Mouse (Mus musculus) hindbrain, embryonic 16.5 days (tissue): ENCODE data around the gene Hhex. TPM values are rescaled to one million over a fixed set of nuclear protein-coding genes. Genes with fewer than 3 reads are reported as not detected.

Experiments used
- ATAC-seq: fragments of 200-750 bp; cut with Nextera tagmentation; 2 replicates; pipeline ENCODE4 v1.8.0; 2017; ENCODE audit warnings: moderate TSS enrichment, moderate library complexity
- H3K27ac ChIP-seq: fragments of 300-500 bp; sonication (generic); 2 replicates; pipeline ENCODE4 v1.5.1; 2014; ENCODE audit warnings: low read depth, mild to moderate bottlenecking, control low read depth, low read length, moderate library complexity
- H3K27me3 ChIP-seq: fragments of 300-500 bp; sonication (generic); replicated peaks from 2 replicates; pipeline ENCODE4 v1.6.1; 2014; ENCODE audit warnings: low read length; ENCODE audit not compliant: control insufficient read depth, insufficient read depth
- H3K36me3 ChIP-seq: fragments of 300-500 bp; sonication (generic); 2 replicates; pipeline ENCODE4 v1.6.1; 2014; ENCODE audit warnings: mild to moderate bottlenecking, low read length, moderate library complexity, mixed read lengths; ENCODE audit not compliant: control insufficient read depth, insufficient read depth
- H3K4me1 ChIP-seq: fragments of 300-500 bp; sonication (generic); 2 replicates; pipeline ENCODE4 v1.6.1; 2014; ENCODE audit warnings: low read depth, low read length; ENCODE audit not compliant: control insufficient read depth, insufficient read depth
- H3K4me2 ChIP-seq: fragments of 300-500 bp; sonication (generic); 2 replicates; pipeline ENCODE4 v1.6.1; 2014; ENCODE audit warnings: mild to moderate bottlenecking, low read length, control low read depth, moderate library complexity
- H3K4me3 ChIP-seq: fragments of 300-500 bp; sonication (generic); 2 replicates; pipeline ENCODE4 v1.5.1; 2014; ENCODE audit warnings: mild to moderate bottlenecking, low read length, control low read depth, moderate library complexity
- H3K9ac ChIP-seq: fragments of 300-500 bp; sonication (generic); 2 replicates; pipeline ENCODE4 v1.6.1; 2014; ENCODE audit warnings: low read depth, mild to moderate bottlenecking, control low read depth, low read length, moderate library complexity
- H3K9me3 ChIP-seq: fragments of 300-500 bp; sonication (generic); 2 replicates; pipeline ENCODE4 v1.6.1; 2014; ENCODE audit warnings: mild to moderate bottlenecking, low read length, moderate library complexity; ENCODE audit not compliant: control insufficient read depth
- WGBS: fragments of 180-500 bp; shearing (Covaris S2); extraction: QIAGEN DNeasy Blood & Tissue Kit; methylation state at CpG from one replicate; pipeline ENCODE4 v1.1.7; 2014; 5-methylcytosine and 5-hydroxymethylcytosine counted together
- polyA plus RNA-seq: library from polyadenylated mRNA; unstranded; fragments of >200 nt; fragmentation: Nextera tagmentation; extraction: Ambion mirVana; gene quantifications from 2 replicates; pipeline ENCODE4 v1.2.1, GENCODE M21; 2015

Hhex gene
- polyA plus RNA-seq, 1 experiment from 2014 or later, result 5.5 TPM

DNA sequence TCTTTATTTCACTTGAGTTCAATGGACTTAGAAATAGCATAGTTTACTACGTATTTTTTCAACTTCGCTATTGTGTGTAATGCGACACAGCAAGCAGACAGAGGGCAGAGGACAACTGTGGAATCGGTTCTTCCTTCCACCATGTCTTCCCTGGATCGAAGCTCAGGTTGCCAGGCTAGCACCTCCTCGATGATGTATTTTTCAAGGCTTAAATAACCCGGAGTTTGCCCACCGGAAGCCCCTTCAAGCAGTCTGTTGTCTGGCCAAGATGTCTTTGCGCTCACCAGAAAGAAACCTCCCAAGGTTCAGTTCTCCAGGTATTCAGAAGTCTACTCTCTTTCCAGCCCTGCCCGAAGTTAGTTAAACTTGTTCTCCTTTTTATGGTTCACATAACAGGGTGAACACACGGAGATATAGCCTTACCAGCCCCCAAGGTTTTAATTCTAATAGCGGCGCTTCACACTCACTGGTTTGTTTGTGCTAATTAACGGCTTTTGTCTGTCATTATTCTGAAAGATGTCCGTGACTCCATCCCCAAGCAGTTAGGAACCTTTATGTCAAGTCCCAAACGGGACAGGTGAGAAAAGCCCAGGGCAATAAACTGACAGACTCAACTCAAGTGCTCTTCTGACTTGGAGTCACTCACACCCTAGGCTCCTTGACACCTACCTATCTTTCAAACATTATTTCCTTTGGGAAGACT, 1.6 kb upstream of the Hhex start:
- H3K4me3 ChIP-seq, result no peak overlapping the region
- H3K9me3 ChIP-seq, result 0 out of 2 replicates have a peak, but pooled peaks cover 2% of the 10 kb centered on the region
- ATAC-seq, result no peak
- H3K4me1 ChIP-seq, result peaks cover 11% of the 10 kb centered on the region
- peaks cover 40% of the 10 kb centered on the region for H3K27me3 ChIP-seq
- no peak overlapping the region for H3K27ac ChIP-seq
- H3K4me2 ChIP-seq, result no peak overlapping the region
- H3K9ac ChIP-seq, result no peak overlapping the region
- WGBS, result 24% methylated on average over 16 of the region's 16 CpGs
- H3K36me3 ChIP-seq, result no peaks in the 10 kb centered on the region

DNA sequence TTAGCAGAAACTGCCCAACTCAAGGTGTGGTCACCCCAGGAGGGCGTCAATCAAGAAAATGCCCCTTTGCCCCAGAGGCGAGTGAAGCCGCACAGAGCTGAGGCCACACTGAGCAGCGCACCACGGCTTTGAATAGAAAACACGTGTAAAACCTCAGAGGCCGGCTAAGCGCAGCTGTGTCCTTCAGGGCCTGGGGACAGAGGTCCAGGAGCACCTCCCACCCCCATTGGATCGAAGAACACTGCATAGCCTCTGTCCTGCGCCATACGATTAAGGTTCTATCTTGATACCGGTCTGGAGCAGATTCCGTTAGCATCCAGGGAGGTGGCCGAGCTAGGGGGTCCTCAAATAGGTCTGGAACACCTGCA, 731 bp upstream of the Hhex start:
- Histone ChIP-seq H3K27ac (no peak overlapping the region), H3K4me1 (peaks cover 11% of the 10 kb centered on the region), H3K9me3 (0 out of 2 replicates have a peak, but pooled peaks cover 2% of the 10 kb centered on the region), H3K4me3 (peak overlapping the region; percentile 43), H3K4me2 (peak overlapping the region; percentile 57), H3K36me3 (no peaks in the 10 kb centered on the region), H3K9ac (peak overlapping the region; percentile 2), H3K27me3 (peaks cover 44% of the 10 kb centered on the region)
- 2% methylated on average over 13 of the region's 14 CpGs for WGBS
- peak; percentile 15; the same call in 1 of the 2 replicates for ATAC-seq

DNA sequence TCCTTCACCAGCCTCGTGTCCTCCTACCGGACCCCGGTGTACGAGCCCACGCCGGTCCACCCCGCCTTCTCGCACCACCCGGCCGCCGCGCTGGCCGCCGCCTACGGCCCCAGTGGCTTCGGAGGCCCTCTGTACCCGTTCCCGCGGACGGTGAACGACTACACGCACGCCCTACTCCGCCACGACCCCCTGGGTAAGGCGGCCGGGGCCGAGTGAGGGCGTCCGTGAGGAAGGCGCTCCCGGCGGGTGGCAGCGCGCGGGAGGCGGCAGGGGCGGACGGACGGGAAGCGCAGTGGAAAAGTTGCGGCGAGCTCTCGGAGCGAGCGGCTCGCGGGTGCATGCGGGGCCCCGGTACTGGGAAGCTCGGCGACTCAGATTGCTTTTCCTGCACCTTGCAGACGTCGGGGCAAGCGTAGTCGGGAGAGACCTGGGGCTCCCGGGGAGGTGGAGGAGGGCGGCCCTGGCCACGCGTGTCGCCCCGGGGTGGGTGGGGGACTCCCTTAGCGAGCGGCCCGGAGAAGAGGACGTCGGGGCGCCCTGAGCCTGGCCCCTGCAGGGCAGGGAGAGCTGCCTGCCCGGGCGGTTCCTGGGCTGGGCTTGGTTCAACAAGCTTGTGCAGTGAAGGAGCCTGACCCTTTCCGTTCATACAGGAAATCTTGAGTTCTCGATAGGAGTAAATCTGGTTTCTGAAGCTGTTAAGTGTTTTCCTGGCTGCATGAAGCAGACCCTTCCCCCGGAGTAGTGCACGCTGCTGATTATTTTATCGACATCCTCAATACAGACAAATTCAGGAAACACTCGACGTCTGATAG, 637 bp downstream of the Hhex start:
- Histone ChIP-seq H3K4me2 (peak overlapping the region; percentile 57), H3K4me3 (peak overlapping the region; percentile 43), H3K27ac (peak overlapping the region; percentile 13; the same call in 1 of the 2 replicates), H3K4me1 (peaks cover 11% of the 10 kb centered on the region), H3K9ac (peak overlapping the region; percentile 28; the same call in 1 of the 2 replicates), H3K36me3 (no peaks in the 10 kb centered on the region), H3K9me3 (0 out of 2 replicates have a peak, but pooled peaks cover 2% of the 10 kb centered on the region), H3K27me3 (peaks cover 56% of the 10 kb centered on the region)
- no peak; the same call in 1 of the 2 replicates for ATAC-seq
- 1% methylated on average over 75 of the region's 77 CpGs for WGBS

DNA sequence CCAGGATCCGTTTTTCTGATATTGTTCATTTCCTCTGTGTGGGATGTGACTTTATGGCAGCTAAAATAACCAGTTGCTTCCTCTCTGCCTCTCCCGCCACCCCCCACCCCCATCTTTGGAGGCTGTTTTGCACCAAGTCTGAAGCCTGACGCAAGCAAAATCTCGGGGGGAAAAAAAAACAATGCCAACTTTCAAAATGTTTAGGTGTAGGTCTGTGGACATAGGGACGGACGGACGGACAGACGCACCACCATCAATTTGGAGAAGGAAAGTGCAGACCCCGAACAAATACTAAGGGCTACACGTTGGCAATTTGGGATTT, 1.2 kb downstream of the Hhex start:
- H3K4me3 ChIP-seq, result no peak overlapping the region
- peaks cover 53% of the 10 kb centered on the region for H3K27me3 ChIP-seq
- no peak overlapping the region for H3K27ac ChIP-seq
- H3K9me3 ChIP-seq, result 0 out of 2 replicates have a peak, but pooled peaks cover 2% of the 10 kb centered on the region
- no peak for ATAC-seq
- H3K9ac ChIP-seq, result no peak overlapping the region
- no peak overlapping the region for H3K4me2 ChIP-seq
- WGBS, result 4% methylated on average over 10 of the region's 10 CpGs
- H3K4me1 ChIP-seq, result peaks cover 11% of the 10 kb centered on the region
- no peaks in the 10 kb centered on the region for H3K36me3 ChIP-seq

DNA sequence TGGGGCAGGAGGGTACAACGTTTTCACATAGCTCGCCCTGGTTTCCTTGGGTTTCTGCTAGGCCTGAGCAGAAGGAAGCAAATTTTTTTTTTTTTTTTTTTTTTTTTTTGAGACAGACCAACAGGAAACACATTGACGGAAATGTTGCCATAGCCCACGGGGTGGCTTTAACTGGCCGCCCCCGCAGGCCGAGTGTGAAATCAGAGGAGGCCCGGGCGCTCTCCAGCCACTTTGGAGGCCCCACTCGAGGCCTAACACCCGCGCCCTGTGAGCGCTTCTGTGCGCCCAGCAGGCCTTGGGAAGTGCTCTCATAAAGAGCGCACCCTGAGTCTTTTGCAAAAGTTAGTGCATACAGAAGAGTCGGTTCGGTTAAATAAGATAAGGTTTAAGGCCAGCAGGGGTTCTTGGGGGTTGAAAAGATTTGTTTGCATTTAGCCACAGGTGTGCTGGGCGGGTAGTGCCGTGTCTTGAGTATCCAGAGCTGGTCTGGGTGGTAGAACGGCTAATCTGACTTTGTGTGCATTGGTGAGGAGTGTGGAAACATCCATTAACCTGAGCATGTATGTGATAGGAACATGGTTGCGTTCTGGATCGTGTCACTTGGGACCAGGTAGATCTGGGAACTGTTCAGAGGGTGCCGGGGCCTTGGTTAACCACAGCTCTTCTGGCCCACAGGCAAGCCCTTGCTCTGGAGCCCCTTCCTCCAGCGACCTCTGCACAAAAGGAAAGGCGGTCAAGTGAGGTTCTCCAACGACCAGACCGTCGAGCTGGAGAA, 2.1 kb downstream of the Hhex start:
- Histone ChIP-seq H3K27me3 (peaks cover 53% of the 10 kb centered on the region), H3K4me2 (no peak overlapping the region), H3K36me3 (no peaks in the 10 kb centered on the region), H3K9ac (no peak overlapping the region), H3K27ac (no peak overlapping the region), H3K4me3 (no peak overlapping the region), H3K9me3 (0 out of 2 replicates have a peak, but pooled peaks cover 2% of the 10 kb centered on the region), H3K4me1 (peaks cover 11% of the 10 kb centered on the region)
- ATAC-seq, result no peak
- 4% methylated on average over 28 of the region's 28 CpGs for WGBS

DNA sequence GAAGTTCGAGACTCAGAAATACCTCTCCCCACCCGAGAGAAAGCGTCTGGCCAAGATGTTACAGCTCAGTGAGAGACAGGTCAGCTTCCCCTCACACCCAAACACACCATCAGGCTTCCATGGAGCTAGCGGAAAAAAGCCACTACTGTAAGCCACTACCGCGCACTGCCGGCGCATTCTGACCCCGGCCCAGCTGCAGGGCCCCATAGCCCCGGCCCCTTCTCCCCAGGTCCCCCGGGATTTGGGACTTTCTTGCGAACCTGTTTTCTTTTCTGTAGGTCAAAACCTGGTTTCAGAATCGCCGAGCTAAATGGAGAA, 2.6 kb downstream of the Hhex start:
- H3K27ac ChIP-seq, result no peak overlapping the region
- H3K4me3 ChIP-seq, result no peak overlapping the region
- H3K9me3 ChIP-seq, result no peaks in the 10 kb centered on the region
- no peak overlapping the region for H3K4me2 ChIP-seq
- H3K36me3 ChIP-seq, result no peaks in the 10 kb centered on the region
- H3K4me1 ChIP-seq, result peaks cover 11% of the 10 kb centered on the region
- H3K9ac ChIP-seq, result no peak overlapping the region
- no peak for ATAC-seq
- 9% methylated on average over 14 of the region's 14 CpGs for WGBS
- H3K27me3 ChIP-seq, result peaks cover 49% of the 10 kb centered on the region

DNA sequence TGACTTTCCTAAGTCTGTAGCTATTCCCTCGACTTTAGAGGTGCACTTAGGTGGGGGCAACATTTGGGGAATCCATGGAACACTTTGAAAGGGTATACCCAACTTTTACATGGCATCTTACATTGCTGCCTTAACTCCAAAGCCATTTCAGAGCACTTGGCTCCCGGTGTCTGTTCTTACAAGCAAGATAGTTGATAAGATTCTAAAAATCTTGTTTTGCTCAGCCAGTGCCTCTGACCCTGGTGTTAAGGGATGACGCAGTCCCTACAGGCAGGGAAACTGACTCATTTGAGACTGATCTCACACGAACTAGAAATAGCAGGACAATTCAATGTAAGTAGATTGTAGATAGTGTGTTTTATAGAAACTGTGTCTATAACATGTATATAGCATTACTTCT, 5.6 kb downstream of the Hhex start:
- H3K27me3 ChIP-seq, result peaks cover 28% of the 10 kb centered on the region
- 84% methylated on average over 4 of the region's 4 CpGs for WGBS
- ATAC-seq, result no peak
- no peak overlapping the region for H3K27ac ChIP-seq
- H3K9ac ChIP-seq, result no peak overlapping the region
- H3K4me3 ChIP-seq, result no peak overlapping the region
- no peak overlapping the region for H3K4me2 ChIP-seq
- H3K4me1 ChIP-seq, result no peaks in the 10 kb centered on the region
- no peaks in the 10 kb centered on the region for H3K36me3 ChIP-seq
- H3K9me3 ChIP-seq, result no peaks in the 10 kb centered on the region

DNA sequence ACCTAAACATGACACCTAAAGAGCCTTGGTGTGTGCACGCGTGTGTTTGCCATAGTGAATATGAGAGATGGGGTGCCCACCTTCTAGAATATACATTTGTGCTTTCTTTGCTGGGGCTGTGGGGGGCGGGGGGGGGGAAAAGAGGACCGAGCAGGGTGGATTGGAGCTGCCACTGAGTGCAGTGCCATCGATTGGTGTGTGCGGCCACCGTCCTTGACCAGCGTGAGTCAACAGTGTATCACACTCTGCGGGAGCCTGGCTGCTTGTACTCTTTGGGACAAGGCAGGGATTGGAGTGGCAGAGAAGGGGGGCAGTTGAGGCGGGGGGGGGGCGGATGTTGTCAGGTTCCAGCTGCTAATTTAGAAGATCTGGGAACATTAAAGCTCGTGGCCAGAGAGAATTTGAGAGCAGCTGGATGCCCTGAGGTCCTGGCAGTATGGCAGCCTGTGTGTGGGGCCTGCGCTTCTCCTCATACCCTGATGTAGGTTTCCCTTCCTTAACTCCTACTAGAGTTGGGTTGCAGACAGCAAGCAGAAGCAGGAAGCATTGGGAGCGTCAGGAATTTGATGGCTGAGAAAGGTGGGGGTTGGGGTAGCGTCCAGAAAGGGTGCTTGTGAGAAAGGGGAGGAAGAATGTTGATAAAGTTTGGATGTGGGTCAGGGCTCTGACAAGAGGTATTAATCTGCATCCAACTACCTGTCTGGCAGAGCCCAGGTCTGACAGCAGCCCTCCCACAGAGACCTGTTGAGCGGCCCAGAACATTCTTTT, 6.3 kb downstream of the Hhex start:
- WGBS, result 67% methylated on average over 16 of the region's 16 CpGs
- Histone ChIP-seq H3K9ac (no peak overlapping the region), H3K4me3 (no peak overlapping the region), H3K27me3 (peaks cover 28% of the 10 kb centered on the region), H3K4me2 (no peak overlapping the region), H3K36me3 (no peaks in the 10 kb centered on the region), H3K4me1 (no peaks in the 10 kb centered on the region), H3K27ac (no peak overlapping the region), H3K9me3 (no peaks in the 10 kb centered on the region)
- ATAC-seq, result no peak
